Comparison of ENCODE assay signal across 17 mouse cellular contexts in genomic region chr8:80004421-80004820, GRCm38 (mm10).
DNase-seq lines count a peak whose midpoint lies in the region; ATAC-seq lines count a peak whose summit lies in the region.
"Had no signal": no experiment of that assay in that cellular context is flagged by ENCODE, and none has a peak within 500 bp of the region (broad histone marks: within the 10 kb centered on the region; RNA-seq: fewer than 3 reads in every experiment).

No protein-coding gene starts in this region.

- DNase-seq in cerebellum, adult 11-12 months: peak; percentile 3
- peak; percentile 45 to 50 for DNase-seq in cerebellum, postnatal 14 days
- DNase-seq in cerebellum, adult 8-10 months: no peak
- DNase-seq in cerebellum, postnatal 36 days: peak; percentile 5 to 6
- DNase-seq in cerebellum, adult 18-20 months: no peak
- DNase-seq: adrenal gland, adult 8-10 months; adrenal gland, postnatal 14 days; adrenal gland, postnatal 36 days; B cell, adult 2 months; embryo, embryonic 11 days; gastrocnemius, adult 2 months had no signal

- ATAC-seq in cerebellum, adult (ENCODE audit: insufficient number of reproducible peaks, low FRiP score, low TSS enrichment): no peak
- ATAC-seq: activated CD4-positive, CD25-positive, alpha-beta regulatory T cell, adult 4 months; CD4-positive, CD25-positive, alpha-beta regulatory T cell, adult 4 months; forebrain, embryonic 14.5 days; forebrain, embryonic 16.5 days; Patski had no signal

Comparison
In these comparisons a context has a peak if more than half of its experiments do, and no peak if none do; other contexts are left out.
1. DNase-seq: peak in cerebellum, adult 11-12 months (single experiment), cerebellum, postnatal 14 days (2 of 2) and cerebellum, postnatal 36 days (2 of 2); none in cerebellum, adult 8-10 months (single experiment) and cerebellum, adult 18-20 months (0 of 2).